Mouse (Mus musculus) neural tube, embryonic 12.5 days (tissue): Measurements from ENCODE around the gene Cdkl2. TPM values are rescaled to one million over a fixed set of nuclear protein-coding genes. Genes with fewer than 3 reads are reported as not detected.
A peak's percentile ranks its signal among the peaks of the same experiment; 100 is the strongest.

Source experiments
- ATAC-seq: fragments of 200-750 bp; cut with Nextera tagmentation; 2 replicates; pipeline ENCODE4 v1.8.0; 2017; ENCODE audit warnings: low read depth, mild to moderate bottlenecking, moderate TSS enrichment, moderate library complexity; ENCODE audit not compliant: low FRiP score
- H3K27ac ChIP-seq: fragments of 300-500 bp; sonication (generic); 2 replicates; pipeline ENCODE4 v1.5.1; 2016
- H3K27me3 ChIP-seq: fragments of 300-500 bp; sonication (generic); replicated peaks from 2 replicates; pipeline ENCODE4 v1.6.1; 2016; ENCODE audit warnings: mild to moderate bottlenecking
- H3K36me3 ChIP-seq: fragments of 300-500 bp; sonication (generic); 2 replicates; pipeline ENCODE4 v1.6.1; 2016; ENCODE audit warnings: mild to moderate bottlenecking
- H3K4me1 ChIP-seq: fragments of 300-500 bp; sonication (generic); 2 replicates; pipeline ENCODE4 v1.6.1; 2016
- H3K4me2 ChIP-seq: fragments of 300-500 bp; sonication (generic); replicated peaks from 2 replicates; pipeline ENCODE4 v1.6.1; 2016; ENCODE audit warnings: mild to moderate bottlenecking
- H3K4me3 ChIP-seq: fragments of 300-500 bp; sonication (generic); 2 replicates; pipeline ENCODE4 v1.5.1; 2016
- H3K9ac ChIP-seq: fragments of 300-500 bp; sonication (generic); 2 replicates; pipeline ENCODE4 v1.6.1; 2016; ENCODE audit warnings: mild to moderate bottlenecking
- H3K9me3 ChIP-seq: fragments of 300-500 bp; sonication (generic); 2 replicates; pipeline ENCODE4 v1.6.1; 2016; ENCODE audit warnings: mild to moderate bottlenecking
- WGBS: fragments of 180-500 bp; shearing (Covaris S2); methylation state at CpG from one replicate; pipeline ENCODE4 v1.1.7; 2016; 5-methylcytosine and 5-hydroxymethylcytosine counted together
- polyA plus RNA-seq: library from polyadenylated mRNA; unstranded; fragments of >200 nt; fragmentation: Nextera tagmentation; extraction: Ambion mirVana; gene quantifications from 2 replicates; pipeline ENCODE4 v1.2.1, GENCODE M21; 2016

Cdkl2 gene
- 1.8 TPM in 2 replicates for polyA plus RNA-seq

GRCm38 (mm10) chr5:92043783-92044182 lies at the start of gene Cdkl2:
Cdkl2 (minus strand) TSS chr5:92043883.
- H3K27me3 ChIP-seq = no peaks in the 10 kb centered on the region
- 81% methylated on average over 4 of the region's 4 CpGs for WGBS
- peak within 1 kb of the TSS; percentile 98 for H3K4me2 ChIP-seq
- peak within 1 kb of the TSS; percentile 54 for H3K9ac ChIP-seq
- no peaks in the 10 kb centered on the region for H3K36me3 ChIP-seq
- H3K4me1 ChIP-seq = 0 out of 2 replicates have a peak, but pooled peaks cover 6% of the 10 kb centered on the region
- peak within 1 kb of the TSS; percentile 71 for H3K4me3 ChIP-seq
- ATAC-seq = no peak
- no peak within 1 kb of the TSS for H3K27ac ChIP-seq
- no peaks in the 10 kb centered on the region for H3K9me3 ChIP-seq

- 0 out of 2 replicates have a peak, but pooled peaks cover under 1% of the 10 kb centered on the region for H3K4me1 ChIP-seq
- H3K27ac ChIP-seq = no peak overlapping the region
- H3K4me3 ChIP-seq = no peak overlapping the region
- no peaks in the 10 kb centered on the region for H3K9me3 ChIP-seq
- no peaks in the 10 kb centered on the region for H3K36me3 ChIP-seq
- no peak overlapping the region for H3K9ac ChIP-seq
- no peak for ATAC-seq
- no peaks in the 10 kb centered on the region for H3K27me3 ChIP-seq
- WGBS = 93% methylated on average over 4 of the region's 4 CpGs
- no peak overlapping the region for H3K4me2 ChIP-seq
These were observed 43.8 kb upstream of the Cdkl2 start for GRCm38 (mm10) chr5:92087469-92087868.

GRCm38 (mm10) chr5:92085821-92086550 lies 42.3 kb upstream of the Cdkl2 start:
- H3K9me3 ChIP-seq = no peaks in the 10 kb centered on the region
- ATAC-seq = no peak
- H3K27me3 ChIP-seq = no peaks in the 10 kb centered on the region
- H3K4me3 ChIP-seq = no peak overlapping the region
- H3K27ac ChIP-seq = no peak overlapping the region
- WGBS = 90% methylated on average over 7 of the region's 7 CpGs
- H3K36me3 ChIP-seq = no peaks in the 10 kb centered on the region
- peaks cover 14% of the 10 kb centered on the region for H3K4me1 ChIP-seq
- no peak overlapping the region for H3K9ac ChIP-seq
- no peak overlapping the region for H3K4me2 ChIP-seq

GRCm38 (mm10) chr5:92085246-92085645 lies 41.6 kb upstream of the Cdkl2 start:
- Histone ChIP-seq H3K27me3 (no peaks in the 10 kb centered on the region), H3K36me3 (no peaks in the 10 kb centered on the region)
- 65% methylated on average over 4 of the region's 4 CpGs for WGBS

GRCm38 (mm10) chr5:92083417-92084038 lies 39.8 kb upstream of the Cdkl2 start, which contains the start of gene G3bp2:
G3bp2 (minus strand) TSS chr5:92083719.
- under 1% methylated on average over 65 of the region's 65 CpGs for WGBS
- ATAC-seq = peak; percentile 98
- H3K4me3 ChIP-seq = peak within 1 kb of the TSS; percentile 97

More at GRCm38 (mm10) chr5:92085246-92085645, 41.6 kb upstream of the Cdkl2 start:
- Histone ChIP-seq H3K4me2 (no peak overlapping the region), H3K4me3 (no peak overlapping the region), H3K4me1 (peaks cover 19% of the 10 kb centered on the region), H3K9me3 (no peaks in the 10 kb centered on the region), H3K27ac (no peak overlapping the region), H3K9ac (no peak overlapping the region)
- no peak for ATAC-seq

GRCm38 (mm10) chr5:92082821-92083401 lies 39.2 kb upstream of the Cdkl2 start:
- peak overlapping the region; percentile 98 for H3K27ac ChIP-seq
- ATAC-seq = peak; percentile 82
- peaks cover 19% of the 10 kb centered on the region for H3K4me1 ChIP-seq
- no peaks in the 10 kb centered on the region for H3K27me3 ChIP-seq
- H3K9me3 ChIP-seq = no peaks in the 10 kb centered on the region
- H3K4me3 ChIP-seq = peak overlapping the region; percentile 97
- peak overlapping the region; percentile 97 for H3K9ac ChIP-seq
- under 1% methylated on average over 55 of the region's 55 CpGs for WGBS
- H3K4me2 ChIP-seq = peak overlapping the region; percentile 70
- no peaks in the 10 kb centered on the region for H3K36me3 ChIP-seq

More at GRCm38 (mm10) chr5:92083417-92084038, 39.8 kb upstream of the Cdkl2 start, which contains the start of gene G3bp2:
- peak within 1 kb of the TSS; percentile 98 for H3K27ac ChIP-seq
- H3K4me2 ChIP-seq = peak within 1 kb of the TSS; percentile 70
- H3K9me3 ChIP-seq = no peaks in the 10 kb centered on the region
- peaks cover 19% of the 10 kb centered on the region for H3K4me1 ChIP-seq
- H3K27me3 ChIP-seq = no peaks in the 10 kb centered on the region
- H3K36me3 ChIP-seq = no peaks in the 10 kb centered on the region
- peak within 1 kb of the TSS; percentile 97 for H3K9ac ChIP-seq

- H3K27me3 ChIP-seq = no peaks in the 10 kb centered on the region
- H3K4me1 ChIP-seq = peaks cover 19% of the 10 kb centered on the region
- ATAC-seq = no peak
- peak overlapping the region; percentile 70 for H3K4me2 ChIP-seq
- H3K9me3 ChIP-seq = no peaks in the 10 kb centered on the region
- no peak overlapping the region for H3K27ac ChIP-seq
- no peaks in the 10 kb centered on the region for H3K36me3 ChIP-seq
- H3K4me3 ChIP-seq = peak overlapping the region; percentile 97
- no peak overlapping the region for H3K9ac ChIP-seq
- 75% methylated on average over 3 of the region's 3 CpGs for WGBS
These were observed 37.6 kb upstream of the Cdkl2 start for GRCm38 (mm10) chr5:92081326-92081725.

- Histone ChIP-seq H3K4me1 (peaks cover 19% of the 10 kb centered on the region), H3K9me3 (no peaks in the 10 kb centered on the region), H3K36me3 (no peaks in the 10 kb centered on the region), H3K4me2 (no peak overlapping the region), H3K9ac (no peak overlapping the region), H3K27me3 (no peaks in the 10 kb centered on the region), H3K27ac (no peak overlapping the region), H3K4me3 (no peak overlapping the region)
- no peak for ATAC-seq
- 69% methylated on average over 1 of the region's 1 CpGs for WGBS
These were observed 36.7 kb upstream of the Cdkl2 start for GRCm38 (mm10) chr5:92080400-92080799.

- WGBS = 85% methylated on average over 1 of the region's 1 CpGs
- no peak overlapping the region for H3K9ac ChIP-seq
- H3K4me2 ChIP-seq = no peak overlapping the region
- H3K9me3 ChIP-seq = no peaks in the 10 kb centered on the region
- no peaks in the 10 kb centered on the region for H3K27me3 ChIP-seq
- no peaks in the 10 kb centered on the region for H3K36me3 ChIP-seq
- peaks cover 19% of the 10 kb centered on the region for H3K4me1 ChIP-seq
- ATAC-seq = no peak
- H3K4me3 ChIP-seq = no peak overlapping the region
- no peak overlapping the region for H3K27ac ChIP-seq
These were observed 35.6 kb upstream of the Cdkl2 start for GRCm38 (mm10) chr5:92079304-92079703.

- Histone ChIP-seq H3K36me3 (no peaks in the 10 kb centered on the region), H3K27ac (no peak overlapping the region), H3K9me3 (no peaks in the 10 kb centered on the region), H3K9ac (no peak overlapping the region), H3K4me3 (no peak overlapping the region), H3K4me2 (no peak overlapping the region), H3K27me3 (no peaks in the 10 kb centered on the region), H3K4me1 (peaks cover 19% of the 10 kb centered on the region)
- no peak for ATAC-seq
These were observed 35.1 kb upstream of the Cdkl2 start for GRCm38 (mm10) chr5:92078751-92079150.

- peaks cover 5% of the 10 kb centered on the region for H3K36me3 ChIP-seq
- H3K27me3 ChIP-seq = no peaks in the 10 kb centered on the region
- H3K4me1 ChIP-seq = peaks cover 7% of the 10 kb centered on the region
- no peak for ATAC-seq
- no peak overlapping the region for H3K9ac ChIP-seq
- whole genome bisulfite sequencing = 86% methylated on average over 1 of the region's 1 CpGs
- no peaks in the 10 kb centered on the region for H3K9me3 ChIP-seq
- H3K4me2 ChIP-seq = no peak overlapping the region
- H3K27ac ChIP-seq = no peak overlapping the region
- no peak overlapping the region for H3K4me3 ChIP-seq
These were observed 32.6 kb upstream of the Cdkl2 start for GRCm38 (mm10) chr5:92076273-92076672.

- Histone ChIP-seq H3K27me3 (no peaks in the 10 kb centered on the region), H3K4me3 (no peak overlapping the region), H3K4me1 (no peaks in the 10 kb centered on the region), H3K27ac (no peak overlapping the region), H3K36me3 (peaks cover 13% of the 10 kb centered on the region), H3K9ac (no peak overlapping the region), H3K4me2 (no peak overlapping the region), H3K9me3 (no peaks in the 10 kb centered on the region)
- WGBS = 97% methylated on average over 14 of the region's 14 CpGs
- ATAC-seq = no peak
These were observed 30.4 kb upstream of the Cdkl2 start for GRCm38 (mm10) chr5:92074061-92074460.
